Mouse (Mus musculus): ENCODE results near the gene Mgll. TPM values are rescaled to one million over a fixed set of nuclear protein-coding genes. Genes with fewer than 3 reads are reported as not detected.

Gene Mgll
- polyA plus RNA-seq, 1 experiment, result not detected

DNA sequence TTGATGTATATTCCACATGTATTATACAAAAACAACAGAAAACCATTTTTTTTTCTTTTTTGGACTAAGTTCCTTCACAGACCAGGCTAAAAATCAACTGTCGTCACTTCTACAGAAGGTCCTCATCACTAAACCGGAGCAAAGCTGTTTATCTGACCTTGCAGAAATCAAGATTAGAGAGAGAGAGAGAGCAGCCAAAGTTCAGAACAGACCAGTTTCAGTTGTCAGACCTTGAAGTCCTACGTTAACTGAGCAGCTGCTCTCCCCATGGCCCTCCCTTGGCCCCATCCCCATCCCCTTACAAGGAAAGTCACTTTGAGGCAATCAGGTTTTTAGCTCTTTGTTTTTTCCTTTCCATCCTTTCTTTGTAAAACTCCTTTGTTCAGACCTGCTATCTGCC lies 34.0 kb upstream of the Mgll start:
- Histone ChIP-seq H3K4me1 (ENCODE audit: control insufficient read depth, insufficient read depth, low read length) (no peaks in the 10 kb centered on the region), H3K4me3 (ENCODE audit: insufficient read depth, low read depth, low read length) (no peak overlapping the region), H3K27ac (ENCODE audit: insufficient read depth, low read depth, low read length) (no peak overlapping the region)
- 92% methylated on average over 3 of the region's 3 CpGs for WGBS
- no peak for TF ChIP-seq POLR2A (IDR thresholded peaks at IDR 0.05; ENCODE audit: insufficient read depth, low read depth, low read length)
- TF ChIP-seq CTCF (IDR thresholded peaks at IDR 0.05; ENCODE audit: insufficient read depth, low read depth, low read length), result no peak

GRCm38 (mm10) chr6:88691361-88691760 lies 32.9 kb upstream of the Mgll start:
- H3K27ac ChIP-seq (ENCODE audit: insufficient read depth, low read depth, low read length), result no peak overlapping the region
- H3K4me3 ChIP-seq (ENCODE audit: insufficient read depth, low read depth, low read length), result no peak overlapping the region
- WGBS, result 92% methylated on average over 2 of the region's 2 CpGs
- TF ChIP-seq POLR2A (IDR thresholded peaks at IDR 0.05; ENCODE audit: insufficient read depth, low read depth, low read length), result no peak
- H3K4me1 ChIP-seq (ENCODE audit: control insufficient read depth, insufficient read depth, low read length), result no peaks in the 10 kb centered on the region

GRCm38 (mm10) chr6:88702887-88703286 lies 21.3 kb upstream of the Mgll start:
- Histone ChIP-seq H3K4me3 (ENCODE audit: insufficient read depth, low read depth, low read length) (no peak overlapping the region), H3K27ac (ENCODE audit: insufficient read depth, low read depth, low read length) (no peak overlapping the region), H3K4me1 (ENCODE audit: control insufficient read depth, insufficient read depth, low read length) (peaks cover 6% of the 10 kb centered on the region; the same call in 1 of the 2 replicates)
- 100% methylated on average over 1 of the region's 1 CpGs for WGBS
- no peak for TF ChIP-seq CTCF (IDR thresholded peaks at IDR 0.05; ENCODE audit: insufficient read depth, low read depth, low read length)
- no peak for TF ChIP-seq POLR2A (IDR thresholded peaks at IDR 0.05; ENCODE audit: insufficient read depth, low read depth, low read length)

DNA sequence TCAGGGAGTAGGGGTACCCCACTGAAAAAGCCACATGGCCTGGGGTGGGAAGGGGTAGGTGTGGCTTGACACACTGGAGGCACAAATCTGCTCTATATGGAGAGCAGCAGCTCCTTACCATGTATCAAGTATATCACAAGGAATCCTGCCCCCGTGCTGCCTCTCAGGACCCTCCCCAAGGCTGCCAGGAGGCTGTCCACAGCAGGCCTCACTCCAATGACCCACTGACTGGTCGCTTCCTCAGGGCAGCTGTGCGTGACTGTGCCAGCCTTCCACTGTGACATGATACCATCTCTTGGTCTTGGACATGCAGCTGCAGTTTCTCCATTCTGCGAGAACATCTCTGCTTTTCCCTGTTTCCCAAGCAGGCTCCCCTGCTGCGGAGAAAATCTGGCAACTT lies 20.5 kb upstream of the Mgll start:
- Histone ChIP-seq H3K4me3 (ENCODE audit: insufficient read depth, low read depth, low read length) (no peak overlapping the region), H3K27ac (ENCODE audit: insufficient read depth, low read depth, low read length) (no peak overlapping the region), H3K4me1 (ENCODE audit: control insufficient read depth, insufficient read depth, low read length) (peaks cover 6% of the 10 kb centered on the region; the same call in 1 of the 2 replicates)
- 66% methylated on average over 5 of the region's 5 CpGs for WGBS
- TF ChIP-seq CTCF (IDR thresholded peaks at IDR 0.05; ENCODE audit: insufficient read depth, low read depth, low read length) (no peak), POLR2A (IDR thresholded peaks at IDR 0.05; ENCODE audit: insufficient read depth, low read depth, low read length) (no peak)

GRCm38 (mm10) chr6:88708401-88709278 lies 15.6 kb upstream of the Mgll start:
- Histone ChIP-seq H3K27ac (ENCODE audit: insufficient read depth, low read depth, low read length) (no peak overlapping the region), H3K4me3 (ENCODE audit: insufficient read depth, low read depth, low read length) (no peak overlapping the region), H3K4me1 (ENCODE audit: control insufficient read depth, insufficient read depth, low read length) (peaks cover 9% of the 10 kb centered on the region; the same call in 1 of the 2 replicates)
- 77% methylated on average over 8 of the region's 8 CpGs for WGBS
- no peak for TF ChIP-seq POLR2A (IDR thresholded peaks at IDR 0.05; ENCODE audit: insufficient read depth, low read depth, low read length)
- no peak for TF ChIP-seq CTCF (IDR thresholded peaks at IDR 0.05; ENCODE audit: insufficient read depth, low read depth, low read length)

GRCm38 (mm10) chr6:88709279-88709575 lies 15.0 kb upstream of the Mgll start:
- H3K4me1 ChIP-seq (ENCODE audit: control insufficient read depth, insufficient read depth, low read length), result peaks cover 6% of the 10 kb centered on the region; the same call in 1 of the 2 replicates
- H3K4me3 ChIP-seq (ENCODE audit: insufficient read depth, low read depth, low read length), result no peak overlapping the region
- WGBS, result 96% methylated on average over 1 of the region's 1 CpGs
- H3K27ac ChIP-seq (ENCODE audit: insufficient read depth, low read depth, low read length), result no peak overlapping the region
- TF ChIP-seq POLR2A (IDR thresholded peaks at IDR 0.05; ENCODE audit: insufficient read depth, low read depth, low read length), result no peak
- TF ChIP-seq CTCF (IDR thresholded peaks at IDR 0.05; ENCODE audit: insufficient read depth, low read depth, low read length), result no peak

DNA sequence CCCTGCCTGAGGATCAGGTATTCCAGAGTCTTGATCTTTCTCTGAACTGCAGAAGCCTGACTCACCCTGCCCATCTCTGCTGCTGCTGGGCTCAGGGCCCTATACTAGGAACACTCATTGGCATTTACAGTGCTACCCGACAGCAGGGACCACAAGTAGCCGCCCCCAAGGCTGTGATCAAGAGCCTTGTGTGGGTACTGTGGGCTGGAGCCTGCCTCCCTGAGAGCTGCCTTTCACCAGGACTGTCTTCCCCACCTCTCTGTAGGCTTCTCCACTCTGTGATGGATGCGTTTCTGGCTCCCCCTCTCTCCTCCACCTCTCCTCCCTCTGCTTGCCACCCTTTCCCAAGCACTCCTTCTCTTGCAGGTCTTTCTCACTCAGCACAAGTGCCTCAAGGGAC lies 12.9 kb upstream of the Mgll start:
- WGBS, result 68% methylated on average over 3 of the region's 3 CpGs
- no peak for TF ChIP-seq POLR2A (IDR thresholded peaks at IDR 0.05; ENCODE audit: insufficient read depth, low read depth, low read length)
- Histone ChIP-seq H3K27ac (ENCODE audit: insufficient read depth, low read depth, low read length) (no peak overlapping the region), H3K4me1 (ENCODE audit: control insufficient read depth, insufficient read depth, low read length) (peaks cover 3% of the 10 kb centered on the region; the same call in 1 of the 2 replicates), H3K4me3 (ENCODE audit: insufficient read depth, low read depth, low read length) (no peak overlapping the region)

DNA sequence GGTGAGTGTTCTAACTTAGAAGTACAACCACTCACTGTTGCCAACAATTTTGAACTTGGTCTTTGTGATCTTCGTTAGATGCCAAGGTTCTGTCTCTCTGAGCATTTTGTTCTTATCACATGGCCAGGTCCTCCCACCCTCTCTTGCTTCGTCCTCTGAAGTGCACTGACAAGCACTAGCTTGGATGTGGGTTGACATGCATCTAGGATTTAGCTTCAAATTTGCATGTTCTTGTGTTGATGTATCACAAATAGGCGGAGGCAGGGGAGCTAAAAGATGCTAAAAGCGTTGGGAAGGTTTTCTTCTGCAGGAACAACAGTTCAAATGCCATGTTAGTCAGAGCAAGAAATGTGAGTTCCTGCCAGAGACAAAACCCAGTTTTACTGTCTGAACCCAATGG lies 12.1 kb upstream of the Mgll start:
- peaks cover 3% of the 10 kb centered on the region; the same call in 1 of the 2 replicates for H3K4me1 ChIP-seq (ENCODE audit: control insufficient read depth, insufficient read depth, low read length)
- no peak overlapping the region for H3K27ac ChIP-seq (ENCODE audit: insufficient read depth, low read depth, low read length)
- WGBS, result 88% methylated on average over 4 of the region's 4 CpGs
- TF ChIP-seq POLR2A (IDR thresholded peaks at IDR 0.05; ENCODE audit: insufficient read depth, low read depth, low read length) (no peak), CTCF (IDR thresholded peaks at IDR 0.05; ENCODE audit: insufficient read depth, low read depth, low read length) (no peak)
- no peak overlapping the region for H3K4me3 ChIP-seq (ENCODE audit: insufficient read depth, low read depth, low read length)

DNA sequence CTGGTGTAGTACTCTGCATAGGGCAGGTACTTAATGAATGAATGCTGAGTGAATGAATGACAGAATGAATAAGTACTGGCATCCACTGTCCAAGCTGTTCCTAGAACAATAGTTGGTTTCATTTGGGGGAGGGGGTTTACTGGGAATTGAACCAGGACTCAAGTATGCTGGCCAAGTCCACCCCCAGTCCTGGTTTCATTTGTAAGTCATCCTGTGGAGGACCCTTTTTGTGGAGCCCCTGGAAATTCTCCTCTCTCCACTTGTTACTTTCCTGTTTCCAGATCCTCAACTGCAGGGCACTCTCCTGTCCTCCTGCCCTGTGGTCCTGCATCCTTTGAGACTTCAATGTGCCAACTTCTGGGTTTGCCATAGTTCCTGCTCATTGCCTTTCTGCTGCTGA lies 10.9 kb upstream of the Mgll start:
- H3K27ac ChIP-seq (ENCODE audit: insufficient read depth, low read depth, low read length), result no peak overlapping the region
- TF ChIP-seq CTCF (IDR thresholded peaks at IDR 0.05; ENCODE audit: insufficient read depth, low read depth, low read length) (no peak), POLR2A (IDR thresholded peaks at IDR 0.05; ENCODE audit: insufficient read depth, low read depth, low read length) (no peak)

More for the DNA sequence above, 10.9 kb upstream of the Mgll start:
- H3K4me3 ChIP-seq (ENCODE audit: insufficient read depth, low read depth, low read length), result no peak overlapping the region
- H3K4me1 ChIP-seq (ENCODE audit: control insufficient read depth, insufficient read depth, low read length), result peaks cover 3% of the 10 kb centered on the region; the same call in 1 of the 2 replicates

All from olfactory bulb, adult 2 months (tissue).